Mouse (Mus musculus) cerebellum, adult 2 months (tissue): ENCODE data around the gene Slx1b.

Experiments
- CTCF ChIP-seq: fragments of 200-500 bp; IDR thresholded peaks from 2 replicates; pipeline ENCODE4 v1.5.1; 2011; ENCODE audit warnings: low read depth, mild to moderate bottlenecking, control low read depth, low read length, moderate library complexity, borderline replicate concordance; ENCODE audit not compliant: insufficient read depth
- POLR2A ChIP-seq: fragments of 200-500 bp; IDR thresholded peaks from 2 replicates; pipeline ENCODE4 v1.6.1; 2011; ENCODE audit warnings: low read length, control low read depth, borderline replicate concordance; ENCODE audit not compliant: insufficient read depth

- TF ChIP-seq CTCF (no peak), POLR2A (no peak)
These were observed 6.6 kb downstream of the Slx1b start for GRCm38 (mm10) chr7:126689021-126689420.
